Mouse (Mus musculus) G1E (cell line): ENCODE measurements at regions not wholly inside any gene's neighbourhood (a gene's known extent, or its start where the extent isn't known, plus 50 kb on each side); places are given as distances from the start of the nearest gene placed in this dataset.

ENCODE experiments used
- ATAC-seq: 2 replicates; pipeline ENCODE4 v1.8.0; 2016; ENCODE audit warnings: mild to moderate bottlenecking; ENCODE audit not compliant: insufficient number of reproducible peaks, poor library complexity, low FRiP score, severe bottlenecking; ENCODE audit errors: extremely low read depth
- DNase-seq: peaks from one replicate; pipeline ENCODE4 v3.0.0; 2012; ENCODE audit warnings: low spot score
- H3K27me3 ChIP-seq: 2 replicates; pipeline ENCODE4 v1.6.1; 2012; ENCODE audit warnings: mild to moderate bottlenecking, low read length, inconsistent platforms; ENCODE audit not compliant: insufficient read depth
- H3K36me3 ChIP-seq: replicated peaks from 2 replicates; pipeline ENCODE3; 2012; ENCODE audit warnings: mild to moderate bottlenecking, inconsistent platforms
- H3K4me1 ChIP-seq: 2 replicates; pipeline ENCODE4 v1.6.1; 2012; ENCODE audit warnings: low read depth, low read length, inconsistent platforms, mixed read lengths; ENCODE audit not compliant: insufficient read depth
- H3K4me3 ChIP-seq: 2 replicates; pipeline ENCODE4 v1.5.1; 2012; ENCODE audit warnings: low read depth, mild to moderate bottlenecking, inconsistent platforms, low read length, moderate library complexity, mixed read lengths
- H3K9me3 ChIP-seq: replicated peaks from 2 replicates; pipeline ENCODE4 v1.6.1; 2012; ENCODE audit warnings: inconsistent platforms
- CTCF ChIP-seq: IDR thresholded peaks from 2 replicates; pipeline ENCODE4 v1.5.1; 2012; ENCODE audit warnings: low read depth, low read length, inconsistent platforms, mixed read lengths
- GATA1 ChIP-seq: IDR thresholded peaks from 2 replicates; pipeline ENCODE4 v1.6.1; 2012; ENCODE audit warnings: borderline replicate concordance, low read length, inconsistent platforms, mixed read lengths
- GATA2 ChIP-seq: IDR thresholded peaks from 2 replicates; pipeline ENCODE4 v1.6.1; 2012; ENCODE audit warnings: low read depth, low read length, inconsistent platforms, borderline replicate concordance
- POLR2AphosphoS5 ChIP-seq: IDR thresholded peaks from 2 replicates; pipeline ENCODE4 v1.6.1; 2012; ENCODE audit warnings: low read depth, low read length, inconsistent platforms; ENCODE audit not compliant: insufficient replicate concordance
- TAL1 ChIP-seq: conservative IDR thresholded peaks from 2 replicates; pipeline ENCODE4 v1.6.1; 2012; ENCODE audit warnings: low read depth, low read length, inconsistent platforms, mixed read lengths

DNA sequence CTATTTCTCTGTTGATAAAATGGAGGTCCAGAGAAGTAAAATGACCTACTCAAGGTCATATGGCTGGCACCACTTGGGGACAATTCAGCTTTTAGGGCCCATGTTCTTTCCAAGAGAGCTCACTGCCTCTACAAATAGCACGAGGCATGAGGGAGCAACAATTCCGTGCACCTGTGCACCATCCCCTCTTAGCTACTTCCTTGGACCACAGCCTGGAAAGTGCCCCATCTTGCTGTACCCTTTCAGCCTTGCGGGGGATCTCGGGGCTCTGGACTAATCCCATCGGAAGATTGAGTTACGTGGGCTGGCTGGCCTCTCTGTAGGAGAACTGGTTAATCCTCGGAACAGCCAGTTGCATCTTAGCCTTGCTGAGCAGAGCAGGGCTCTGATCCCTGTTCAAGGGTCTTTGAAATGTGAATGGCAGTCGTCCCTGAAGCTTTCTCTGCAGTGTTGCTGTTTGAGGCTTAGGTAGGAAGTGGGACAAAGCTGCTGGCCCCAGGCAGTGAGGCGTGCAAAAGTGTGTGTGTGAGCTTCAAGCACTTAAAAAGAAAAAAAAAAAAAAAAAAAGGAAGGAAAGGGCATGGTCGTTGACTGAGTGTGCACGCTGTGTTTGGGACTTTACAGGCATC is 133.8 kb downstream of the Plpp3 start:
- TF ChIP-seq CTCF, result no peak
- no peak for TF ChIP-seq POLR2AphosphoS5
- TF ChIP-seq GATA1, result no peak
- no peak for TF ChIP-seq TAL1
- TF ChIP-seq GATA2, result no peak
- H3K9me3 ChIP-seq, result peaks cover 50% of the 10 kb centered on the region
- no peaks in the 10 kb centered on the region for H3K27me3 ChIP-seq
- no peak overlapping the region for H3K4me3 ChIP-seq
- no peaks in the 10 kb centered on the region for H3K4me1 ChIP-seq
- no peaks in the 10 kb centered on the region for H3K36me3 ChIP-seq
- DNase-seq (no peak), ATAC-seq (no peak)

- Histone ChIP-seq H3K36me3 (no peaks in the 10 kb centered on the region), H3K4me1 (no peaks in the 10 kb centered on the region), H3K27me3 (no peaks in the 10 kb centered on the region), H3K4me3 (no peak overlapping the region), H3K9me3 (peaks cover 46% of the 10 kb centered on the region)
- TF ChIP-seq POLR2AphosphoS5 (no peak), GATA1 (no peak), TAL1 (no peak)
- ATAC-seq, result no peak
- DNase-seq, result no peak
Observed at GRCm38 (mm10) chr4:105291503-105291902, 134.4 kb downstream of the Plpp3 start.

DNA sequence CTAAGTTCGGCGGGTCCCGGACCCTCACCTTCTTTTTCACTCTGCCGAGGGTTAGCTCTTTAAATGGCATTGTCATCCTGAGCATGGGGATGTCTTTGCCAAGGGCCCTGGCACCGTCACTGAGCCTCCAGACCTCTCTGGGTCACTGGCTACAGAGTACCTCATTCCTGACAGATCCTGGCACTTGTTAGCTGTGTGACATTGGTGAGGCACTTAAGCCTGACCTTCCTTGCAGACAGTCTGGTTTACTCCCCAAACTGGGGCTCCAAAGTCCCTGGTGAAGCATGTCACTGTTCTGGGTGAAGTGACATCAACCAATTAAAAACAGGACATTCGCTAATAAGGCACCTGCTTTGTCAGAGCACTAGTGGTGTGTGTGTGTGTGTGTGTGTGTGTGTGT is 142.2 kb downstream of the Plpp3 start:
- DNase-seq (no peak), ATAC-seq (no peak)
- H3K9me3 ChIP-seq, result peaks cover 17% of the 10 kb centered on the region
- H3K36me3 ChIP-seq, result no peaks in the 10 kb centered on the region
- no peaks in the 10 kb centered on the region for H3K4me1 ChIP-seq
- TF ChIP-seq TAL1 (no peak), GATA2 (no peak), POLR2AphosphoS5 (no peak)
- no peaks in the 10 kb centered on the region for H3K27me3 ChIP-seq
- no peak overlapping the region for H3K4me3 ChIP-seq

DNA sequence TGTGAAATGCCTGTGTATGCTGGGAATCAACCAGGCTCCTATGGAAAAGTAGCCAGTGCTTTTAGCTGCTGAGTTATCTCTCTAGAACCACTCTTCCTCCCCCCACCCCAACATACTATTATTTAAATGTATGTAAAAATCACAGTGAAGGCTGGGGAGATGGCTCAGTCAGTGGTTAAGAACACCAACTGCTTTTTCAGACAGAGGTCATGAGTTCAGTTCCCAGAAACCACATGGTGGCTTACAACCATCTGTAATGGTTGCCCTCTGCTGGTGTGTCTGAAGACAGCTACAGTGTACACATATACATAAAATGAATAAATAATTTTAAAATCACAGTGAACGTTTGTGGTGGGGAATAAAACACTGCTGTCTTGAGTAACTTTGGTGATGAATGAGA is 144.4 kb downstream of the Plpp3 start:
- Histone ChIP-seq H3K4me3 (no peak overlapping the region), H3K9me3 (peaks cover 26% of the 10 kb centered on the region), H3K27me3 (no peaks in the 10 kb centered on the region), H3K36me3 (no peaks in the 10 kb centered on the region), H3K4me1 (no peaks in the 10 kb centered on the region)
- DNase-seq, result no peak
- TF ChIP-seq TAL1, result no peak
- TF ChIP-seq POLR2AphosphoS5, result no peak
- no peak for TF ChIP-seq GATA2
- TF ChIP-seq GATA1, result no peak
- no peak for ATAC-seq

- ATAC-seq, result no peak
- Histone ChIP-seq H3K4me3 (no peak overlapping the region), H3K27me3 (no peaks in the 10 kb centered on the region)
Observed at GRCm38 (mm10) chr4:105304166-105304565, 147.0 kb downstream of the Plpp3 start.

DNA sequence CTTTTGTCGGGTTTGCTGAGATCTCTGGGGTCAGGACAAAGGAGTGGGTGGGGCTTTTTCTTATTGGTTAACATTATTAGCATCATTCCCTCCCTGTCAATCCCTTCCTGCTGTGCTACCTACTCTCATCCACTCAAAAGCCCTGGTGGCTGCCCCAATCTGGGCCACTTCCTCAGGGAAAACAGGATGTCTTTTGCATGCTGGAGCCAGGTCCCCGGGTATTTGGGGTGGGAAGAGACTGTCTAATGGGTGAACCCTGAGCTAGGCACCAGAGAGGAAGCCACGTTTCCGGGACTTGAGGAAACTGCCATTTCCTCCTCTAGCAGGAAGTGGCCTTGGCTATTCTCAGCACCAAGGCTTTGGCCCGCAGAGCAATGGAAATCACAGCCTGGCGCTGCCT is 148.8 kb downstream of the Plpp3 start:
- Histone ChIP-seq H3K4me1 (no peaks in the 10 kb centered on the region), H3K36me3 (no peaks in the 10 kb centered on the region), H3K27me3 (no peaks in the 10 kb centered on the region), H3K9me3 (peaks cover 42% of the 10 kb centered on the region), H3K4me3 (no peak overlapping the region)
- TF ChIP-seq POLR2AphosphoS5 (no peak), GATA1 (no peak), GATA2 (no peak), CTCF (no peak), TAL1 (no peak)
- ATAC-seq, result no peak
- no peak for DNase-seq

More at GRCm38 (mm10) chr4:105304166-105304565, 147.0 kb downstream of the Plpp3 start:
- H3K4me1 ChIP-seq, result no peaks in the 10 kb centered on the region
- no peak for TF ChIP-seq TAL1
- no peak for TF ChIP-seq POLR2AphosphoS5
- no peak for TF ChIP-seq GATA2
- no peak for TF ChIP-seq CTCF
- TF ChIP-seq GATA1, result no peak
- H3K9me3 ChIP-seq, result peaks cover 38% of the 10 kb centered on the region
- H3K36me3 ChIP-seq, result no peaks in the 10 kb centered on the region
- DNase-seq, result no peak
